Mouse (Mus musculus) heart, embryonic 16.5 days (tissue): Measurements from ENCODE around the gene Fam186a. TPM values are rescaled to one million over a fixed set of nuclear protein-coding genes. Genes with fewer than 3 reads are reported as not detected.
"Not testable (repeated sequence)": the region's sequence is repeated elsewhere in the genome, so short reads cannot be mapped to it uniquely, and the experiment has no call there.

Experiments used
- ATAC-seq: fragments of 200-750 bp; cut with Nextera tagmentation; replicated peaks from 2 replicates; pipeline ENCODE4 v1.8.0; 2017; ENCODE audit warnings: moderate number of reproducible peaks; ENCODE audit not compliant: insufficient read depth, low FRiP score; ENCODE audit errors: extremely low read depth
- H3K27ac ChIP-seq: fragments of 300-500 bp; sonication (generic); 2 replicates; pipeline ENCODE4 v1.5.1; 2014; ENCODE audit warnings: mild to moderate bottlenecking, low read length, control low read depth, moderate library complexity
- H3K27me3 ChIP-seq: fragments of 300-500 bp; sonication (generic); 2 replicates; pipeline ENCODE4 v1.6.1; 2014; ENCODE audit warnings: low read length, mixed read lengths; ENCODE audit not compliant: control insufficient read depth, insufficient read depth
- H3K36me3 ChIP-seq: fragments of 300-500 bp; sonication (generic); 2 replicates; pipeline ENCODE4 v1.6.1; 2014; ENCODE audit not compliant: control insufficient read depth, insufficient read depth
- H3K4me1 ChIP-seq: fragments of 300-500 bp; sonication (generic); 2 replicates; pipeline ENCODE4 v1.6.1; 2014; ENCODE audit warnings: low read length, mixed read lengths; ENCODE audit not compliant: control insufficient read depth, insufficient read depth
- H3K4me2 ChIP-seq: fragments of 300-500 bp; sonication (generic); 2 replicates; pipeline ENCODE4 v1.6.1; 2014; ENCODE audit warnings: low read depth, mild to moderate bottlenecking, control low read depth, low read length
- H3K4me3 ChIP-seq: fragments of 300-500 bp; sonication (generic); 2 replicates; pipeline ENCODE4 v1.5.1; 2014; ENCODE audit warnings: mild to moderate bottlenecking, control low read depth, low read length
- H3K9ac ChIP-seq: fragments of 300-500 bp; sonication (generic); 2 replicates; pipeline ENCODE4 v1.6.1; 2014; ENCODE audit warnings: low read length, control low read depth
- H3K9me3 ChIP-seq: fragments of 300-500 bp; sonication (generic); replicated peaks from 2 replicates; pipeline ENCODE4 v1.6.1; 2016; ENCODE audit warnings: low read length; ENCODE audit not compliant: control insufficient read depth
- WGBS: fragments of 180-500 bp; shearing (Covaris S2); extraction: QIAGEN DNeasy Blood & Tissue Kit; methylation state at CpG from one replicate; pipeline ENCODE4 v1.1.7; 2014; 5-methylcytosine and 5-hydroxymethylcytosine counted together
- polyA plus RNA-seq: library from polyadenylated mRNA; unstranded; fragments of >200 nt; fragmentation: Nextera tagmentation; extraction: Ambion mirVana; gene quantifications from 2 replicates; pipeline ENCODE4 v1.2.1, GENCODE M21; 2015

Fam186a gene
- polyA plus RNA-seq = 0.02 TPM in 1 of 2 replicates, not detected in the other

DNA sequence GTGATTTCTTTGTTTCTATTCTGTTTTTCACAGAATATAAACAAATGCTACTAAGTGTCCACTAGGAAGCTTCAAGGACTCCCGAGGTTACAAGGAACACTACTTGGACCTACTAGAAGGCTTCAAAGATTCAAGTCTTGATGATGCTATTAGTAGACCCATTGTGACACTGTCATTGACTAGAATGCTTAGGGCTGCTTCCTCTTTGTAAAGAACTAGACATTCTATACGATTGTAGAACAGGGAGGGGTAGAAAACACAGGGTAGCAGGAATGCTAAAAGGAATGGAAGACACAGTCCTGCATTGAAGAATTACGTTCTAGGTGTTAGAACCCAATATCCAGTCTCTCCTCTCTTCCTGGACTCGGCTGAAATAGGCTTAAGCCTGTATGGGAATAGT lies at the start of gene Fam186a:
Gene Fam186a (minus strand): TSS at position 101 of the 400 bp plus-strand sequence.
- no peaks in the 10 kb centered on the region for H3K4me1 ChIP-seq
- H3K9me3 ChIP-seq = no peaks in the 10 kb centered on the region
- WGBS = 73% methylated on average over 4 of the region's 4 CpGs
- no peak within 1 kb of the TSS for H3K27ac ChIP-seq
- H3K9ac ChIP-seq = no peak within 1 kb of the TSS
- H3K27me3 ChIP-seq = no peaks in the 10 kb centered on the region
- no peaks in the 10 kb centered on the region for H3K36me3 ChIP-seq
- H3K4me2 ChIP-seq = no peak within 1 kb of the TSS
- no peak for ATAC-seq
- no peak within 1 kb of the TSS for H3K4me3 ChIP-seq

DNA sequence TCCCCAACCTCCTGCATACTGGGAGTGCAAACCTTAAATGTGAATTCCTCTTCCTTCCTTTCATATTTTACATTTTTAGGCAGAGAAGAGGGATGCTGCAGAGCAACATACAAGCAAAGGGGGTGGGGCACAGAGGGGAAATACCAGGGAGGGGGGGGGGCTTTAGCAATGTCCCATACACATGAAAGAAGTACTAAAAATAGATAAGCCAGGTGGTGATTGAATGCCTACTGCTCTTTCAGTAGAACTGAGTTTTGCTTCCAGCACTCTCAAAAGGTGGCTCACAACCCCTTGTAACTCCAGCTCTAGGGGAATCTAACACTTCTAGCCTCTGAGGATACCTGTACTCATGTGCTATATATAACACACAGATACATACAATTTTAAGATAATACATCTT lies 39.3 kb upstream of the Fam186a start:
- Histone ChIP-seq H3K36me3 (peaks cover 56% of the 10 kb centered on the region), H3K4me2 (no peak overlapping the region), H3K9ac (no peak overlapping the region), H3K4me1 (no peaks in the 10 kb centered on the region), H3K4me3 (no peak overlapping the region), H3K9me3 (no peaks in the 10 kb centered on the region), H3K27ac (no peak overlapping the region), H3K27me3 (no peaks in the 10 kb centered on the region)
- no peak for ATAC-seq

DNA sequence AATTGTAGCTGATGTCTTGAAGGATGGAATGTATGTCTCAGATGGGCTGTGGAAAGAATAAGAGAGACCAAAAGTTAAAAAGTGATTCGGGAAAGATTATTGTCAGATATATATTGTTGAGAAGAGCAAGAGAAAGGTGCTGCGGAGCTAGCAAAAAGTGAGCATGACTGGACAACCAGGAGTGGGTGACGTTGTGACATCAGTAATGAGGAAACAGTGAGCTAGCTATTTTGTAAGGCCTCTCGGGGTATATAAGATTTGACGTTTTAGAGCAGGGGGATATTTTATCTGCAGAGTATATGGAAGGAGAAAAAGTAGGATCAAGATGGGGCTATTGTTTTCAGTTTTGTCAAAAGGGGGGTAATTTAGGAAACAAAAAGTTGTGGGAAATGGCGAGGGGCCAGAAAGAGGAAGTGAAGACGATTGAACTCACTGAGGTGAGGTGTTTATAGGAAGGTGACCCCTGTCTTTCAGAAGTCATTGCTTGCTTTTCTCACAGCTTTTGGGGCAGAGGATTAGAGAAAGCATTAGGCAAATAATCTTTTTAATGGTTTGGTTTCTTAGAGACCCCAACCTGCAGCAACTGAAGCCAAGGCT lies 37.9 kb upstream of the Fam186a start:
- WGBS = 86% methylated on average over 7 of the region's 7 CpGs
- H3K27ac ChIP-seq = no peak overlapping the region
- H3K27me3 ChIP-seq = no peaks in the 10 kb centered on the region
- H3K4me3 ChIP-seq = no peak overlapping the region
- ATAC-seq = no peak
- peaks cover 50% of the 10 kb centered on the region for H3K36me3 ChIP-seq
- no peak overlapping the region for H3K9ac ChIP-seq
- H3K4me2 ChIP-seq = no peak overlapping the region
- H3K9me3 ChIP-seq = no peaks in the 10 kb centered on the region
- no peaks in the 10 kb centered on the region for H3K4me1 ChIP-seq

DNA sequence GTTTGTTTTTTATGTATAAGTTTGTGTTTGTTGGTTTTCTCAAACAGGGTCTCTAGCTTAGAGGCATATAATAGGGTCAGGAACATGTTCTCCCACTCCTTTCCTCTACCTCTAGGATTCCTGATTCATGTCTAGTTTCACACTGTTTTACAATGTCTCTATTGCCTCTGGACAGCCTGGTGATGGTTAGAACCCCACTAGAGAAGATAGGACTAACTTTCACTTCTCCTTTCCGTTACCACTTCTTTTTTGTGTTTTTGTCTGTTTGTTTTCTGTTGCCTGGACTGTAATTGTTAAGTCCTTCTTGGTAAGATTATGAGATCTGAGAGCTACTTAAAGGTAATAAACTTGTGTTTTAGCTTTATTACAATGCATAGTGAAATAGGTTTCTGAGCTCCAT lies 32.5 kb upstream of the Fam186a start:
- Histone ChIP-seq H3K36me3 (peaks cover 42% of the 10 kb centered on the region), H3K4me1 (no peaks in the 10 kb centered on the region), H3K9me3 (no peaks in the 10 kb centered on the region), H3K27me3 (no peaks in the 10 kb centered on the region), H3K9ac (no peak overlapping the region), H3K4me2 (no peak overlapping the region), H3K27ac (no peak overlapping the region), H3K4me3 (no peak overlapping the region)
- 89% methylated on average over 1 of the region's 1 CpGs for WGBS
- no peak for ATAC-seq

DNA sequence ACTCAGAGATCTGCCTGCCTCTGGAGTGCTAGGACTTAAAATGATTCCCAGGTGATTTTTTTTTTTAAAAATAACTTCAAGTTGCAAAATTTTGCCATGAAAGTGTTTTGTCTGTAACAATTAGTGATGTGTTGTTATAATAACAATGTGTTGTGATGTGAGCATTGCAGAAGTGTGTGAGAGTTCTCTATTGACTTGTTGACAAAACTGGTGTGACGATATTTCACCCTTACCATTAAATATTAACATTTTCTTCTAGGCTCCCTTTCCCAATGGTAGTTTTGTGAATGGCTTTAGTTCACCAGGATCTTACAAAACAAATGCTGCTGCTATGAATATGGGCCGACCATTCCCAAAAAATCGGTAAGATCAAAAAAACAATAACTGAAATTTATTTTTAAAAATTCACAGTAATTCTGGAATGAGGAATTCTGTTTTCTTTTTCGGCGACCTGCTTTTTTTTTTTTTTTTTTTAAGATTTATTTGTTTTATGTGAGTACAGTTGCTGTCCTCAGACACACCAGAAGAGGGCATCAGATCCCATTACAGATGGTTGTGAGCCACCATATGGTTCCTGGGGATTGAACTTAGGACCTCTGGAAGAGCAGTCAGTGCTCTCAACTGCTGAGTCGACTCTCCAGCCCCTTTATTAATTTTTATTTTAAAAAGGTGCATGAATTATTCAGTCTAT lies 30.4 kb upstream of the Fam186a start:
- no peaks in the 10 kb centered on the region for H3K27me3 ChIP-seq
- no peak overlapping the region for H3K4me2 ChIP-seq
- H3K9me3 ChIP-seq = no peaks in the 10 kb centered on the region
- no peaks in the 10 kb centered on the region for H3K4me1 ChIP-seq
- WGBS = 96% methylated on average over 6 of the region's 6 CpGs
- H3K4me3 ChIP-seq = no peak overlapping the region
- peaks cover 36% of the 10 kb centered on the region for H3K36me3 ChIP-seq
- H3K9ac ChIP-seq = no peak overlapping the region
- no peak overlapping the region for H3K27ac ChIP-seq
- ATAC-seq = no peak

DNA sequence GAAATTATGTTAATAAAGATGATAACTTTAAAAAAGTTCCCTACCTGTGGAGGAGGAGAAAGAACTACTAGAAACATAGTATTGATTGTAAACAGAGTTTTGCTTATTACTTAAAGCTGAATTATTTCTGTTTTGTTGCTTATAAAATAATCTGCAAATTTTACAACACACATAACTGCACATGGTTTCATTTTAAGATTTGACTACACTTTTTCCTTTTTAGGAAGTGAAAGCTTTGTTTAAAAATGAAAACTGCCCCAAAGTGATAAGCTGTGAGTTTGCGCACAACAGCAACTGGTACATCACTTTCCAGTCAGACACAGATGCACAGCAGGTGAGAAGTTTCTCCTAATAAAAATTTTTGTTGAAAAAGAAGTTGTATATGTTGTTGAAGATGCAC lies 26.2 kb upstream of the Fam186a start:
- 94% methylated on average over 1 of the region's 1 CpGs for WGBS
- H3K36me3 ChIP-seq = peaks cover 35% of the 10 kb centered on the region

DNA sequence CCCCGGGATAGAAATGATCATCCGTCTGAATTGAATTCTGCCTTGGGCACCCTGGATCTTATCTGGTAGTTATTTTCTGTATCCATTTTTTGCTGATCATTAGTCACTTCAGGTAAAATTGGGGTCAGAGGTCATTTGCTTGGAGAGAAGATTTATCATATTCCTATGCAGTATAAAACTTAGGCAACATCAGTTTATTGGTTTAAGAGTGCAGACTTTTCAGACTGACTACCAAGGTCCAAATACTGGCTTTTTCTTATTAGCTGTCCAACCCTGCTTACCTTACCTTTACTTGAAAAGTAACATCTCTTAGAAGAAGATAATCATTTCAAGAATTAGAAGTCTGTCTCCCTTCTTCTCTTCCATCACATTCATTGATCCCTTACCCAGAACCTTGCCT lies 12.9 kb upstream of the Fam186a start:
- Histone ChIP-seq H3K36me3 (no peaks in the 10 kb centered on the region), H3K4me3 (no peak overlapping the region), H3K4me1 (peaks cover 3% of the 10 kb centered on the region), H3K27me3 (no peaks in the 10 kb centered on the region), H3K27ac (no peak overlapping the region), H3K4me2 (no peak overlapping the region), H3K9me3 (no peaks in the 10 kb centered on the region), H3K9ac (no peak overlapping the region)
- ATAC-seq = no peak
- WGBS = 86% methylated on average over 2 of the region's 2 CpGs

More for the DNA sequence above, 26.2 kb upstream of the Fam186a start:
- Histone ChIP-seq H3K9ac (no peak overlapping the region), H3K27ac (no peak overlapping the region), H3K4me2 (no peak overlapping the region), H3K9me3 (no peaks in the 10 kb centered on the region), H3K4me1 (no peaks in the 10 kb centered on the region), H3K27me3 (no peaks in the 10 kb centered on the region), H3K4me3 (no peak overlapping the region)
- no peak for ATAC-seq

DNA sequence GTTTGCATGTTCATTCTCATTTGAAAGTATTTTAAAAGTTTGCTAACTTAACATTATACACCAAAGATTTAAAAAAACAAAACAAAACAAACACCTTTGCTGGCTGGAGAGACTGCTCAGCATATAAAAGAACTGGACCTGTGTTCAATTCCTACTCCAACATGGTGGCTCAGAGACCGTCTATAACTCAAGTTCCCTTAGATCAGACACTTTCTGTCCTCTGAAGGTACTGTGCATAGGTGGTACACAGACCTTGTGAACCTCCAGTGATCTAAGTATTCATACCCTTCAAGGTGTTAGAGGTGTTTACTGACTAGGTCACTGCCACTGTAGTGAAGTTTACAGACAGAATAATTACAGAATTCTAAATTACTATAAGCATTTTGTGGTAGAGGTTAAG lies 12.4 kb upstream of the Fam186a start:
- no peak overlapping the region for H3K9ac ChIP-seq
- no peak for ATAC-seq
- H3K27me3 ChIP-seq = no peaks in the 10 kb centered on the region
- H3K27ac ChIP-seq = no peak overlapping the region
- WGBS = 75% methylated on average over 1 of the region's 1 CpGs
- H3K4me3 ChIP-seq = no peak overlapping the region
- H3K9me3 ChIP-seq = no peaks in the 10 kb centered on the region
- no peaks in the 10 kb centered on the region for H3K36me3 ChIP-seq
- peaks cover 6% of the 10 kb centered on the region for H3K4me1 ChIP-seq
- no peak overlapping the region for H3K4me2 ChIP-seq

DNA sequence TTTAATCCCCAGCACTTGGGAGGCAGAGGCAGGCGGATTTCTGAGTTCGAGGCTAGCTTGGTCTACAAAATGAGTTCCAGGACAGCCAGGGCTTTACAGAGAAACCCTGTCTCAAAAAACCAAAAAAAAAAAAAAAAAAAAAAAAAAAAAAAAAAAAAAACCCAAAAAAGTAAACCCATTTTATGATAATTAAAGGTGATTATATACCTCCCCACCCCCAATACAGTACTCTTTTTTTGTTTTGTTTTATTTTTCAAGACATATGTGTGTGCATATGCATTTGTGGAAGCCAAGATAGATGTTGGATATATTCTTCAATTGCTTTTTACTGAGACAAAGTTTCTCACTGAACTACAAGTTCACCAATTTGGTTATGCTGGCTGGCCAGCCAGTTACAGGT lies 9.3 kb upstream of the Fam186a start:
- H3K27me3 ChIP-seq, H3K36me3 ChIP-seq, ATAC-seq, H3K9me3 ChIP-seq, H3K27ac ChIP-seq, H3K4me3 ChIP-seq, H3K4me2 ChIP-seq, H3K4me1 ChIP-seq, H3K9ac ChIP-seq: not testable (repeated sequence)
- WGBS = 75% methylated on average over 2 of the region's 2 CpGs
